Mouse (Mus musculus) thymus, adult 2 months (tissue): ENCODE results near the gene Atp1a4. TPM values are rescaled to one million over a fixed set of nuclear protein-coding genes. Genes with fewer than 3 reads are reported as not detected.

Source experiments
- DNase-seq: peaks from one replicate; pipeline ENCODE4 v3.0.0; 2021
- H3K27ac ChIP-seq: fragments of 200-500 bp; 2 replicates; pipeline ENCODE4 v1.5.1; 2012; ENCODE audit warnings: low read length, control low read depth; ENCODE audit not compliant: control insufficient read depth, insufficient read depth
- H3K27me3 ChIP-seq: fragments of 200-500 bp; 2 replicates; pipeline ENCODE4 v1.6.1; 2012; ENCODE audit warnings: mild to moderate bottlenecking, low read length, moderate library complexity, mixed read lengths; ENCODE audit not compliant: control insufficient read depth, insufficient read depth
- H3K36me3 ChIP-seq: fragments of 200-500 bp; 2 replicates; pipeline ENCODE4 v1.6.1; 2012; ENCODE audit warnings: mild to moderate bottlenecking, low read length, moderate library complexity; ENCODE audit not compliant: control insufficient read depth, insufficient read depth
- H3K4me1 ChIP-seq: fragments of 200-500 bp; replicated peaks from 2 replicates; pipeline ENCODE4 v1.6.1; 2012; ENCODE audit warnings: low read length; ENCODE audit not compliant: control insufficient read depth, insufficient read depth
- H3K4me3 ChIP-seq: fragments of 200-500 bp; 2 replicates; pipeline ENCODE4 v1.5.1; 2012; ENCODE audit warnings: mild to moderate bottlenecking, low read length, control low read depth, moderate library complexity; ENCODE audit not compliant: control insufficient read depth, insufficient read depth
- CTCF ChIP-seq: fragments of 200-500 bp; IDR thresholded peaks from 2 replicates; pipeline ENCODE4 v1.5.1; 2012; ENCODE audit warnings: mild to moderate bottlenecking, control low read depth, low read length, moderate library complexity, borderline replicate concordance; ENCODE audit not compliant: control insufficient read depth, poor library complexity, insufficient read depth; ENCODE audit errors: extremely low read depth
- POLR2A ChIP-seq: fragments of 200-500 bp; IDR thresholded peaks from 2 replicates; pipeline ENCODE4 v1.6.1; 2012; ENCODE audit warnings: mild to moderate bottlenecking, low read length, control low read depth, moderate library complexity; ENCODE audit not compliant: control insufficient read depth, poor library complexity, insufficient read depth; ENCODE audit errors: extremely low read depth
- WGBS: fragments of 180-500 bp; shearing (Covaris S2); methylation state at CpG from one replicate; pipeline ENCODE4 v1.1.7; 2018; 5-methylcytosine and 5-hydroxymethylcytosine counted together
- polyA plus RNA-seq: library from polyadenylated mRNA; depleted of rRNA; stranded (reverse); fragments of >200 nt; gene quantifications from 2 replicates; pipeline ENCODE4 v1.2.3, GENCODE M21; 2012

Gene Atp1a4
- polyA plus RNA-seq, 1 experiment = 0.07 TPM

DNA sequence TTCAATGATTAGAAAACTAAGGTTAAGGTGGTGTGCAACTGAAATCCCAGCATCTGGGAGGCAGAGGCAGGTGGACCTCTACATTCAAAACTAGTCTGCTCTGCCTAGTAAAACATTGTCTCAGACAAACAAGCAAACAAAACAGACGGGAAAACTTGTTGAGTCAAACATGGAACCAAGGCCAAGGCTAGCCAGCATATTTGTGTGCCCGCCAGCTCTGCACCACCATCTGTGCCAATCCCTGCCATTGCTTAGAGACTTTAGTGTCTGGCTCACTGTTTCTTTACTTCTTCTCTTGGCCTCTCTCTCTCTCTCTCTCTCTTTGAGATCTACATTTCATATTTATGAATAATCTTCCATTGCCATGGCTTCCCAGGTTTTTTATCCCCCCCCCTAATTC lies 30.0 kb downstream of the Atp1a4 start:
- H3K4me3 ChIP-seq = no peak overlapping the region
- DNase-seq = no peak
- TF ChIP-seq POLR2A (no peak), CTCF (no peak)
- no peak overlapping the region for H3K27ac ChIP-seq
- no peaks in the 10 kb centered on the region for H3K4me1 ChIP-seq
- 100% methylated on average over 2 of the region's 2 CpGs for WGBS
- H3K27me3 ChIP-seq = no peaks in the 10 kb centered on the region
- H3K36me3 ChIP-seq = no peaks in the 10 kb centered on the region

DNA sequence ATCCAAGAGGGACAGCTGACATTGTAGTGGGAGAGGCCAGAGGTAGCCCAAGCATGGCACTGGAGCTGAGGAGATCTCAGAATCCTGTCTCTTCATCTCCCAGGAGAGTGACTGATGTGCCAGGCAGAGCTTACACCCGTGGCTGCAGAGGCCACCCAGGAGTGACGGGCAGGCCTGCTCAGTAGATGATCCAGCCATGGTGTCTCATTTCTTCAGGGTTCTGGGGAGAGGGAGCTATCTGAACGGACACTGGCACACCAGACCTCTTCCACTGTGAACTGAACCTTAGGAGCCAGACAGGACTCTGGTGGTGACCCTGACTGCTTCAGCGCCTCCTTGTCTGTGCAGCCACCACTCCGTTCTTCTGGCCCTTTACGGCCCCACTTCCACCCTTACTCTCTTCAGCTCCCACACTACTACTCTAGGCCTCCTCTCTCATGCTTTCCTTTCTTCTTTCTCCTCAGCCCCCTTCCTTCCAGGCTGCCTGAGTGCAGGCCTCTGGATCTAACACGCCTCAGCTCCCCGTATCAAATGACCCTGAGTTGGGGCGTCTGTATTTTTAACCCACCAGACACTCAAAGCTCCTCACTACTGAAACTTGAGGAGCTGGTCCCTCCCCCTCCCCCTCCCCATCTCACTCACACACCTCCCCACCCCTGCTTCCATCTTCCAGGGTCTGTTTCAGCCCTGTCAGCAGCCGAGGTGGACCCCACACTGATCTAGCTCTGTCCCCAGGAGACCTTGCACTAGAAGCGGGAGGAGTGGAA lies 36.7 kb downstream of the Atp1a4 start:
- TF ChIP-seq POLR2A (no peak), CTCF (no peak)
- no peak for DNase-seq
- H3K27me3 ChIP-seq = no peaks in the 10 kb centered on the region
- H3K4me1 ChIP-seq = peaks cover 8% of the 10 kb centered on the region
- H3K4me3 ChIP-seq = no peak overlapping the region
- H3K27ac ChIP-seq = no peak overlapping the region
- 91% methylated on average over 11 of the region's 11 CpGs for WGBS
- H3K36me3 ChIP-seq = no peaks in the 10 kb centered on the region

DNA sequence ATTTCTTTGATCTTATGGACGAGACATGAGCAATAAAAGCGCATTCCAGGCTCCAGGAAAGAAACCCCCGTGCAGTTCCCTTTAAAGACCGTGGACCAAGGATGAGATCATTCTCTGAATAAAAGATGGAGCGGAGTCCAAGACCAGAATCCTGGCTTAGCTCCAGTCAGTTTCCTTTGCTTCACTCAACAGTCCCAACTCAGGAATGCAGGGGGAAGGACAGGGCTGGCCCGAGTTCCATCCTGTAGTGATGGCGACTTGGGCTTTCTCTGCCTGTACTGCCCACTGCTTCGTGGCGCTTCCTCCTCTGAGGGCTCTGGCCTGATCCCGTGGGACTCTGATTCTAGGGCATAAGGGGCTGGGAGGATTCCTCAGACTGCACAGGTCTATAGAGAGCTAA lies 37.8 kb downstream of the Atp1a4 start:
- no peak for DNase-seq
- H3K4me3 ChIP-seq = no peak overlapping the region
- WGBS = 87% methylated on average over 10 of the region's 10 CpGs
- TF ChIP-seq CTCF (no peak), POLR2A (no peak)
- no peak overlapping the region for H3K27ac ChIP-seq
- H3K36me3 ChIP-seq = no peaks in the 10 kb centered on the region
- peaks cover 8% of the 10 kb centered on the region for H3K4me1 ChIP-seq
- no peaks in the 10 kb centered on the region for H3K27me3 ChIP-seq

DNA sequence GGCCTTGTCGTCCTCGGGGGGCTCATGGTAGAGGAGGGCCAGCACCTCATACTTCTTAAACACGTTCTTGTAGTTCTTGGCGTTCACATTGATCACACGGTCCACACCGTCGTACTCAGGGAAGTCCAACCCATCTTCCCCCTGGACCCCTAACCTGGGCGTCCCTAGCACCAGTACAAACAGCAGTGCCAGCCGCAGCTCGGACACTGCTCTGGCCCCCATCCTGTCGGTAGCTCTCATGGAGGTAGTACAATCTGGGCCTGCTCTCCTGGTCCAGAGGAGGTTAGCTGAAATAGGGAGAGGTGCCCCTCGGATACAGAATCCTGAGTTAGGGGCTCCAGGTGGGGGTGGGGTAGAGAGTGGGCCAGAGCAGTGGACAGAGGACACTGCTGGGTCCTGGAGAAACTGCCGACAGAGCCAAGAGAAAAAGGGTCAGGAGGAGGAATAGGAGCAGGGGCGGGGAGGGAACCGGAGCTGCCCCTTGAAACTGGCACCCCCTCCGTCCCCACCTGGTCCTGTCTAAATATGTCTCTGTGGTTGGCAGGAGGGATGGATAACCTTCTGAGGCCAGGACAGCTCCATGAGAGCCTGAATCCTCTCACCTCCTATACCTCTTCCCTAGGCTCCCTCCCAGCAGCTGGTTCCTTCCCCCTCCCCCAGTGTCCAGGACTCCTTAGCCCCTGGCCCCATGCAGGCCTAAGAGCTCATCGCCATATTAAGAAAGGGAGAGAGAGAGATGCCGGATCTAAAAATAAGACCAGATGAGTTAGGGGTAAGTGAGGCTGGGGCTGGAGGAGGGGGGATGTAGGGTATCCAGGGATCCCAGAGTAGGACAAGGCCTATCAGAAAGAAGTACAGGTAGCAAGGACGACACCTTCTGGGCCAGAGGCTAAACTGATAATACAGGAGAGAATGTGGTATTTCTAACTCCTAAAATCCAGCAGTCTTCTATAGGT lies 38.5 kb downstream of the Atp1a4 start, which contains the start of gene Casq1:
Casq1 (minus strand) TSS at position 418 of the 956 bp plus-strand sequence.
- WGBS = 95% methylated on average over 19 of the region's 19 CpGs
- Histone ChIP-seq H3K4me3 (no peak within 1 kb of the TSS), H3K36me3 (no peaks in the 10 kb centered on the region), H3K27ac (no peak within 1 kb of the TSS), H3K4me1 (peaks cover 8% of the 10 kb centered on the region), H3K27me3 (no peaks in the 10 kb centered on the region)
- DNase-seq = no peak
- TF ChIP-seq POLR2A (no peak), CTCF (no peak)

DNA sequence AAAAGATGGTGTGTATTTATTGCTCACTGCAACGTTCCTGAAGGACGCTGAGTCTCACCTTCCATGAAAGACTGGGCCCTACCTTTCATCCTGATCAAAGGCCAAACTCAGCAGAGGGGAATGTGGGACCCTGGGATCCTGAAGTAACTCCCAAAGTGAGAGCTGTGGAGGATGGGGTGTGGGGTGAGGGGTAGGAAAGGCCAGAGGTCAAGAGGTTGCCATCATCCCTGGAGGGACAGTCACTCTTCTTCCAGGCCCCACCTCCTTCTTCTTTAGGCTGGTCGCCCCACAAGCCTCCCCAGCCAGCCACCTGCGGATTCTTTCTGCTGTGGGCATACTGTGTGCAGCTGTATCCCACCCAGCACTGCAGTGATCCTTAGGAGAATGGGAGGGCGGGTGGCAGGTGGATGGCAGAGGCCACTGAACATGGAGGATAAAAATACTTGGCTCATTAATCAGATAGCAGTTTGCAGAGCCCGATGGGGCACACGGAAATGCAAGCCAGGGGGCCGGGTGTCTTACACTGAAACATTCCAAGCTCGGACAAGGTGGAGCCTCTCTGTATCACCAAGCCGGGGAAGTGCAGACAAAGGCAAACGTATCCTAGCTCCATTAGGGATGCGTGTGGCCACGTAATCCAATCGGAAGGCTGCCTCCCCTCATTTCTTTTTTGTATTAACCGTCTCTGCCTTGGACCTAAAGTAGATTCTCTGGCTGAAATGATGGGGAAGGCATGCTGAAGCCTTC lies 39.9 kb downstream of the Atp1a4 start:
- no peak overlapping the region for H3K27ac ChIP-seq
- 93% methylated on average over 15 of the region's 15 CpGs for WGBS
- TF ChIP-seq CTCF (no peak), POLR2A (no peak)
- H3K4me1 ChIP-seq = peaks cover 8% of the 10 kb centered on the region
- H3K36me3 ChIP-seq = no peaks in the 10 kb centered on the region
- H3K4me3 ChIP-seq = no peak overlapping the region
- DNase-seq = no peak
- H3K27me3 ChIP-seq = no peaks in the 10 kb centered on the region

DNA sequence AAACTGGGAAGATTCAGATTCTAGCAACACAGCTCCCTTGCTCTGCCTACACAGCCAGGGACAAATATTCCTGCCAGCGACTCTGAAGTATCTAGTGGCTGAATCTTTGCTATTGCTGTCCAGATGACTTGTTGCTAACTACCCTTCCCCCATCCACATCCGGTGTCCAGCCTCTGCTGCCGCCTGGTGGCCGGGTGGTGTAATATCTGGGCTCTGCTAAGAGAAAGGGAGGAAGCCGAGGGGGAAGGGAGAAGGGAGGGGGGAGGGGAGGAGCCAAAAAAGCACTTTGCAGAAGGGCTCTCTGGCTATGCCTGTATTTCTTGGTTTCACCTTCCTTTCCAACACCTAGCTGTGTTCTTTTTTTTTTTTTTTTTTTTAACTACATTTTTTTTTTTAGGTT lies 41.1 kb downstream of the Atp1a4 start:
- TF ChIP-seq CTCF (peak; percentile 93), POLR2A (no peak)
- WGBS = 0% methylated on average over 5 of the region's 5 CpGs
- Histone ChIP-seq H3K36me3 (no peaks in the 10 kb centered on the region), H3K27ac (peak overlapping the region; percentile 32), H3K4me3 (peak overlapping the region; percentile 18; the same call in 1 of the 2 replicates), H3K27me3 (no peaks in the 10 kb centered on the region), H3K4me1 (peaks cover 8% of the 10 kb centered on the region)
- peak; percentile 96 for DNase-seq
